Mouse (Mus musculus) megakaryocyte, embryonic 14.5 days (primary cell): ENCODE measurements around the gene Spdef. TPM values are rescaled to one million over a fixed set of nuclear protein-coding genes. Genes with fewer than 3 reads are reported as not detected.
A peak's percentile ranks its signal among the peaks of the same experiment; 100 is the strongest.

Source experiments
- H3K27me3 ChIP-seq: replicated peaks from 2 replicates; pipeline ENCODE3; 2012; ENCODE audit warnings: inconsistent platforms
- H3K36me3 ChIP-seq: replicated peaks from 2 replicates; pipeline ENCODE3; 2012; ENCODE audit warnings: low read length, inconsistent platforms, mixed read lengths
- H3K4me1 ChIP-seq: 2 replicates; pipeline ENCODE4 v1.6.1; 2012; ENCODE audit warnings: inconsistent platforms
- H3K4me3 ChIP-seq: replicated peaks from 2 replicates; pipeline ENCODE3; 2012; ENCODE audit warnings: moderate library complexity, mild to moderate bottlenecking, inconsistent platforms
- H3K9me3 ChIP-seq: 2 replicates; pipeline ENCODE4 v1.6.1; 2012; ENCODE audit warnings: inconsistent platforms
- FLI1 ChIP-seq: IDR thresholded peaks from 2 replicates; pipeline ENCODE4 v1.6.1; 2012; ENCODE audit warnings: low read length, inconsistent platforms, mixed read lengths
- GATA1 ChIP-seq: IDR thresholded peaks from 3 replicates; pipeline ENCODE4 v1.6.1; 2012; ENCODE audit warnings: mixed read lengths, low read length, inconsistent platforms, borderline replicate concordance
- polyA plus RNA-seq: library from polyadenylated mRNA; stranded (reverse); fragments of >175 nt; gene quantifications from 2 replicates; pipeline ENCODE4 v1.2.3, GENCODE M21; 2012; ENCODE audit warnings: low replicate concordance; ENCODE audit not compliant: insufficient read depth

Gene Spdef
- polyA plus RNA-seq, 1 experiment, result 1.4 TPM

DNA sequence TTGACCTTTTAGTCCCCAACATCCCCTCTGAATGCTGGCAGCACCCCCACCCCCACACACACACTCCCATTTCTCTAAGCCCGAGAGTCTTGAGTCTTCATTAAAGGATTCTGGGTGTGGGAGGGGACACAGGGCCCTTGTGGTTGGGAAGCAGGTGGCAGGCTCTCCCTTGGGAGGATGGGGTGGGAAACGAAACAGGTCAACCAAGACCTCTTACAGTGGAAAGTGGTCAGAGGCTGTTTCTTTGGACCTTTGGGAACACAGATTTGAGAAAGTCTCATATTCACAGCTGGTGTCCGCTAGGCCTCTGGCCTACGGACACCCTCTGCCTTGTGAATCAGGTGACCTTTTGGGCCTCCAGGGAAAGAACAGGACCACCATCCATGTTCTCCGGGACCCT, 19.1 kb downstream of the Spdef start:
- H3K27me3 ChIP-seq, result peaks cover 75% of the 10 kb centered on the region

GRCm38 (mm10) chr17:27707954-27708661, 20.6 kb downstream of the Spdef start:
- H3K9me3 ChIP-seq, result no peaks in the 10 kb centered on the region
- no peak for TF ChIP-seq GATA1
- TF ChIP-seq FLI1, result no peak
- H3K4me1 ChIP-seq, result peaks cover 20% of the 10 kb centered on the region
- peak overlapping the region; percentile 73 for H3K4me3 ChIP-seq
- peaks cover 70% of the 10 kb centered on the region for H3K27me3 ChIP-seq
- H3K36me3 ChIP-seq, result no peaks in the 10 kb centered on the region

More for the DNA sequence above, 19.1 kb downstream of the Spdef start:
- Histone ChIP-seq H3K4me1 (peaks cover 15% of the 10 kb centered on the region), H3K4me3 (no peak overlapping the region), H3K36me3 (no peaks in the 10 kb centered on the region), H3K9me3 (no peaks in the 10 kb centered on the region)
- no peak for TF ChIP-seq GATA1
- TF ChIP-seq FLI1, result no peak

GRCm38 (mm10) chr17:27705661-27706060, 23.1 kb downstream of the Spdef start:
- peaks cover 38% of the 10 kb centered on the region for H3K4me1 ChIP-seq
- H3K27me3 ChIP-seq, result peaks cover 68% of the 10 kb centered on the region
- H3K36me3 ChIP-seq, result no peaks in the 10 kb centered on the region
- H3K9me3 ChIP-seq, result peaks cover 4% of the 10 kb centered on the region
- TF ChIP-seq GATA1, result no peak
- TF ChIP-seq FLI1, result no peak
- H3K4me3 ChIP-seq, result no peak overlapping the region

DNA sequence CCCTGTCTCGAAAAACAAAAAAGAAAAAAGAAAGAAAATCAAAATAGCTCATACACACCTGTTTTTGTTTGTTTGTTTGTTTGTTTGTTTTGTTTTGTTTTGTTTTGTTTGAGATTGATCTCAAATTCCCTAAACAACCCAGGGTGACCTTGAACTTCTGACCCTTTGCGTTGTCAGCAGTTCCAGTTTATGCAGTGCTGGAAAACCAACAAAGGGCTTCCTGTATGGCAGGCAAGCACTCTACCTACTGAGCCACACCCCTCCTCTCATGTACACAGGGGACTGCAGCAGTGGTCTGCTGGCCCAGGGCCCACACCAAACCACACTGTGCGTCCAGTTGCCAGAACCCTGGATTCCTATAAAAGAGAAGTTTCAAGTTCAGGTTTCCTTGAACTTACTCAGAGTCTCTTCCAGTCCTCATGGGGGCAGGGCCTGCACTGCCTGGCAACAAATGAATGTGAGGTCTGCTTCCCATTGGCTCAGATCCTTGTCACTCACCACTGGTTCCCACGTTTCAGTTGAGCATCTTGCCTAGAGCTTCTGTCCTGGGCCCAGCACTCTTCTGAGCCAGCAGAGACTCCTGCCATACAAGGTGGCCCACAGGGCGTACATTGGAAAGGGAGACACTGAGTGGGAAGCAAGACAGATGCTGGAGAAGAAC, 24.7 kb downstream of the Spdef start:
- Histone ChIP-seq H3K36me3 (no peaks in the 10 kb centered on the region), H3K9me3 (peaks cover 19% of the 10 kb centered on the region), H3K4me3 (no peak overlapping the region), H3K27me3 (peaks cover 59% of the 10 kb centered on the region), H3K4me1 (peaks cover 48% of the 10 kb centered on the region)
- no peak for TF ChIP-seq FLI1
- TF ChIP-seq GATA1, result no peak

GRCm38 (mm10) chr17:27702518-27702917, 26.2 kb downstream of the Spdef start:
- Histone ChIP-seq H3K27me3 (peaks cover 47% of the 10 kb centered on the region), H3K4me1 (peaks cover 38% of the 10 kb centered on the region), H3K9me3 (peaks cover 35% of the 10 kb centered on the region), H3K4me3 (peak overlapping the region; percentile 91), H3K36me3 (no peaks in the 10 kb centered on the region)
- TF ChIP-seq FLI1 (no peak), GATA1 (no peak)

DNA sequence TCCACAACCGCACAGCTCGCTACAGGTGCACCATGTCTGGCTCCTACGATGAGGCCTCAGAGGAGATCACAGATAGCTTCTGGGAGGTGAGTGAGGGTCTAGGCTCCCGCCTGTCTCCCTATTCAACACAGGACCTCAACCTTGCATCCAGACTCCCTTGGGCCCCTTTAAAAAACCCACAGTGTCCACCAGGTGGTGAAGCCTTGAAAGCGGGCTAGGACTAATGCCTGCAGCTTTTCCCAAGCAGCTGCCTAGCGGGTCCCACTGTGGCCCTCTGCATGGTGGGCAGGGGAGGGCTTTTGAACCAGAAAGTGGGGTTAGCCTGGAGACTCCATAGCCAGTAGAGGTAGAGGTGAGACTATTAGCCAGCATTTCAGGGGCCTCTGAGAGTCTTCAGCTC, 26.9 kb downstream of the Spdef start:
- H3K4me3 ChIP-seq, result no peak overlapping the region
- TF ChIP-seq GATA1 (no peak), FLI1 (no peak)
- H3K9me3 ChIP-seq, result peaks cover 38% of the 10 kb centered on the region
- H3K27me3 ChIP-seq, result peaks cover 42% of the 10 kb centered on the region
- H3K36me3 ChIP-seq, result no peaks in the 10 kb centered on the region
- peaks cover 37% of the 10 kb centered on the region for H3K4me1 ChIP-seq

GRCm38 (mm10) chr17:27700812-27701211, 27.9 kb downstream of the Spdef start:
- peaks cover 36% of the 10 kb centered on the region for H3K4me1 ChIP-seq
- peak overlapping the region; percentile 38 for H3K4me3 ChIP-seq
- no peak for TF ChIP-seq FLI1
- TF ChIP-seq GATA1, result no peak
- H3K9me3 ChIP-seq, result peaks cover 38% of the 10 kb centered on the region
- H3K36me3 ChIP-seq, result no peaks in the 10 kb centered on the region
- H3K27me3 ChIP-seq, result peaks cover 35% of the 10 kb centered on the region

- H3K36me3 ChIP-seq, result no peaks in the 10 kb centered on the region
- TF ChIP-seq FLI1 (no peak), GATA1 (no peak)
- H3K9me3 ChIP-seq, result peaks cover 43% of the 10 kb centered on the region
- H3K4me1 ChIP-seq, result peaks cover 33% of the 10 kb centered on the region
- no peak overlapping the region for H3K4me3 ChIP-seq
- H3K27me3 ChIP-seq, result peaks cover 27% of the 10 kb centered on the region
These were observed 29.0 kb downstream of the Spdef start for GRCm38 (mm10) chr17:27699641-27700244.

DNA sequence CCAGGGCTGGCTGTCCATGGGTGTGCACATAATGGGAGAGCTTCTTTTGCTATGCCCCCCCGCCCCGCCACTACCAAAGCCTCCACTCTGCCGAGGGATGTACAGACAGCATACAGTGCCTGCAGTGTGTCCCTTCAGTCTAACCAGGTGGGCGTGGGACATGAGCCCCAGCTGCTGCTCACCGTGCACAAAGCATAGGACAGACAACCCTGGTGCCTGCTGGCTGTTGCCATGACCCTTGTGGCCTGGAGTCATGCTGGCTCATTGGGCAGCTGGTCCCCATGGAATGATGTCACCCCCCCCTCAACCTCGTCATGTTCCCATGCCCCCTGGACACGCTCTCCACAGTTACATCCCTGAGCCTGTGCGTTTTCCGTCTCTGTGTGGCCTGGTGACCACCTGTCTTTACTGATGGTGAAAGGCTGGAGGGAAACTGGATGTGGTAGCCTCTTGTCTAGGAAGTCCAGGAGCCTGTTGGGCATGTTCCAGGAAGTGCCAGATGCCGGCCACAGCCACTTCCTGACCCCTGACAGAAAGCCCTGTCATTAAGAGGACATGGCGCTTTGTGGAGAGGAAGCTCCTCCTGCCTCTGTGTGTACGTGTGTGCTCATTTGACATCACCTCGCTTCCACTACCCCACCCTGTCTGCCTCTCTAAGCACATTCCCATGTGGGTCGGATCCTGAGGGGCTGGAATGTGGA, 37.6 kb downstream of the Spdef start:
- H3K9me3 ChIP-seq, result peaks cover 50% of the 10 kb centered on the region
- H3K4me1 ChIP-seq, result peaks cover 57% of the 10 kb centered on the region
- H3K27me3 ChIP-seq, result peaks cover 44% of the 10 kb centered on the region
- peak overlapping the region; percentile 77 for H3K4me3 ChIP-seq
- no peaks in the 10 kb centered on the region for H3K36me3 ChIP-seq
- no peak for TF ChIP-seq GATA1
- TF ChIP-seq FLI1, result no peak
